Mouse (Mus musculus) MEL (cell line): ENCODE measurements around the gene Nub1. TPM values are rescaled to one million over a fixed set of nuclear protein-coding genes. Genes with fewer than 3 reads are reported as not detected.

ENCODE experiments used
- DNase-seq: peaks from one replicate; pipeline ENCODE4 v3.0.0; 2011; ENCODE audit warnings: low read depth, low spot score
- H3K27ac ChIP-seq: 2 replicates; pipeline ENCODE4 v1.5.1; 2012; ENCODE audit warnings: low read depth, mild to moderate bottlenecking, control low read depth, low read length, moderate library complexity; ENCODE audit not compliant: control insufficient read depth
- H3K27me3 ChIP-seq, 2 experiments: fragments of 150-350 bp in 1 of 2; sonication (generic) in 1 of 2; 2 replicates each; pipeline ENCODE4 v1.6.1; 2012; ENCODE audit warnings: low read length in 2 of 2, mild to moderate bottlenecking in 2 of 2, improper control_type of control experiment in 1 of 2, moderate library complexity in 1 of 2; ENCODE audit not compliant: insufficient read depth in 2 of 2, control insufficient read depth in 1 of 2
- H3K36me3 ChIP-seq, 2 experiments: 2 replicates each; pipeline ENCODE4 v1.6.1; 2012 to 2014; ENCODE audit warnings: low read length in 2 of 2, improper control_type of control experiment in 1 of 2, inconsistent platforms in 1 of 2, mild to moderate bottlenecking in 1 of 2; ENCODE audit not compliant: insufficient read depth in 2 of 2, control insufficient read depth in 1 of 2
- H3K4me1 ChIP-seq, 2 experiments: fragments of 150-350 bp in 1 of 2; sonication (generic) in 1 of 2; 2 replicates each; pipeline ENCODE4 v1.6.1; 2012; ENCODE audit warnings: low read length in 2 of 2, improper control_type of control experiment in 1 of 2, mild to moderate bottlenecking in 1 of 2; ENCODE audit not compliant: insufficient read depth in 2 of 2, control insufficient read depth in 1 of 2
- H3K4me3 ChIP-seq, 2 experiments: fragments of 150-350 bp in 1 of 2; sonication (generic) in 1 of 2; 2 replicates each; pipeline ENCODE4 v1.5.1; 2012; ENCODE audit warnings: low read depth in 2 of 2, low read length in 2 of 2, mild to moderate bottlenecking in 2 of 2, moderate library complexity in 2 of 2, control low read depth in 1 of 2, improper control_type of control experiment in 1 of 2; ENCODE audit not compliant: control insufficient read depth in 1 of 2, insufficient read depth in 1 of 2
- H3K79me2 ChIP-seq: 2 replicates; pipeline ENCODE4 v1.6.1; 2012; ENCODE audit warnings: mild to moderate bottlenecking, low read length, moderate library complexity; ENCODE audit not compliant: control insufficient read depth, poor library complexity, insufficient read depth
- H3K9ac ChIP-seq: 2 replicates; pipeline ENCODE4 v1.6.1; 2012; ENCODE audit warnings: low read depth, mild to moderate bottlenecking, control low read depth, low read length, moderate library complexity; ENCODE audit not compliant: control insufficient read depth, poor library complexity, severe bottlenecking
- H3K9me3 ChIP-seq: fragments of 150-350 bp; sonication (generic); replicated peaks from 2 replicates; pipeline ENCODE4 v1.6.1; 2012; ENCODE audit warnings: mild to moderate bottlenecking, low read length, improper control_type of control experiment, moderate library complexity; ENCODE audit not compliant: insufficient read depth
- BHLHE40 ChIP-seq: IDR thresholded peaks from 2 replicates; pipeline ENCODE4 v1.6.1; 2012; ENCODE audit warnings: low read depth, mild to moderate bottlenecking, inconsistent platforms, low read length, improper control_type of control experiment, borderline replicate concordance
- CTCF ChIP-seq, 3 experiments: IDR thresholded peaks in 2 of 3; conservative IDR thresholded peaks in 1 of 3; 2 replicates each; pipeline ENCODE4 v1.5.1; 2011 to 2012; ENCODE audit warnings: low read length in 3 of 3, low read depth in 2 of 3, mild to moderate bottlenecking in 2 of 3, improper control_type of control experiment in 1 of 3, inconsistent platforms in 1 of 3, mixed read lengths in 1 of 3, moderate library complexity in 1 of 3; ENCODE audit not compliant: control insufficient read depth in 1 of 3, insufficient read depth in 1 of 3, poor library complexity in 1 of 3, severe bottlenecking in 1 of 3
- ELF1 ChIP-seq: IDR thresholded peaks from 2 replicates; pipeline ENCODE4 v1.6.1; 2014; ENCODE audit warnings: low read depth, mild to moderate bottlenecking, inconsistent platforms, low read length, improper control_type of control experiment, moderate library complexity
- GABPA ChIP-seq: IDR thresholded peaks from 2 replicates; pipeline ENCODE4 v1.6.1; 2012; ENCODE audit warnings: low read depth, mild to moderate bottlenecking, inconsistent platforms, low read length, improper control_type of control experiment, moderate library complexity
- GATA1 ChIP-seq: IDR thresholded peaks from 2 replicates; pipeline ENCODE4 v1.6.1; 2011; ENCODE audit warnings: low read depth, low read length, improper control_type of control experiment
- HCFC1 ChIP-seq: IDR thresholded peaks from 2 replicates; pipeline ENCODE4 v1.6.1; 2012; ENCODE audit warnings: low read depth, mild to moderate bottlenecking, inconsistent platforms, low read length, improper control_type of control experiment, moderate library complexity
- JUND ChIP-seq: IDR thresholded peaks from 2 replicates; pipeline ENCODE4 v1.6.1; 2011; ENCODE audit warnings: low read depth, mild to moderate bottlenecking, improper control_type of control experiment, low read length
- KAT2A ChIP-seq: conservative IDR thresholded peaks from 2 replicates; pipeline ENCODE4 v1.6.1; 2012; ENCODE audit warnings: low read depth, low read length, improper control_type of control experiment, inconsistent platforms
- MAFK ChIP-seq: IDR thresholded peaks from 2 replicates; pipeline ENCODE4 v1.6.1; 2011; ENCODE audit warnings: low read depth, mild to moderate bottlenecking, low read length, improper control_type of control experiment, borderline replicate concordance
- MAX ChIP-seq: IDR thresholded peaks from 2 replicates; pipeline ENCODE4 v1.6.1; 2011; ENCODE audit warnings: low read length, improper control_type of control experiment
- MAZ ChIP-seq: IDR thresholded peaks from 2 replicates; pipeline ENCODE4 v1.6.1; 2012; ENCODE audit warnings: low read depth, mild to moderate bottlenecking, inconsistent platforms, low read length, improper control_type of control experiment
- MEF2A ChIP-seq: IDR thresholded peaks from 2 replicates; pipeline ENCODE4 v1.6.1; 2014; ENCODE audit warnings: low read depth, mild to moderate bottlenecking, inconsistent platforms, low read length, improper control_type of control experiment; ENCODE audit not compliant: poor library complexity, insufficient replicate concordance, severe bottlenecking; ENCODE audit errors: extremely low read depth
- MYC ChIP-seq: IDR thresholded peaks from 2 replicates; pipeline ENCODE4 v1.6.1; 2011; ENCODE audit warnings: low read depth, mild to moderate bottlenecking, low read length, improper control_type of control experiment, moderate library complexity
- NELFE ChIP-seq: IDR thresholded peaks from 2 replicates; pipeline ENCODE4 v1.6.1; 2011; ENCODE audit warnings: low read depth, low read length, improper control_type of control experiment
- POLR2A ChIP-seq, 2 experiments: IDR thresholded peaks; 2 replicates each; pipeline ENCODE4 v1.6.1; 2011 to 2012; ENCODE audit warnings: low read length in 2 of 2, mild to moderate bottlenecking in 2 of 2, control low read depth in 1 of 2, improper control_type of control experiment in 1 of 2, low read depth in 1 of 2, moderate library complexity in 1 of 2; ENCODE audit not compliant: control insufficient read depth in 1 of 2, insufficient read depth in 1 of 2, poor library complexity in 1 of 2
- POLR2AphosphoS5 ChIP-seq: IDR thresholded peaks from 2 replicates; pipeline ENCODE4 v1.6.1; 2012; ENCODE audit warnings: low read depth, borderline replicate concordance, mild to moderate bottlenecking, inconsistent platforms, low read length, moderate library complexity, mixed read lengths
- RAD21 ChIP-seq: IDR thresholded peaks from 2 replicates; pipeline ENCODE4 v1.6.1; 2011; ENCODE audit warnings: mild to moderate bottlenecking, low read depth, low read length, improper control_type of control experiment
- SMC3 ChIP-seq: IDR thresholded peaks from 2 replicates; pipeline ENCODE4 v1.6.1; 2011; ENCODE audit warnings: low read depth, low read length, improper control_type of control experiment
- USF1 ChIP-seq: IDR thresholded peaks from 2 replicates; pipeline ENCODE4 v1.6.1; 2014; ENCODE audit warnings: low read depth, mild to moderate bottlenecking, inconsistent platforms, low read length, improper control_type of control experiment, moderate library complexity
- USF2 ChIP-seq, 2 experiments: IDR thresholded peaks; 2 replicates each; pipeline ENCODE4 v1.6.1; 2011 to 2012; ENCODE audit warnings: improper control_type of control experiment in 2 of 2, low read length in 2 of 2, borderline replicate concordance in 1 of 2, inconsistent platforms in 1 of 2, low read depth in 1 of 2, mild to moderate bottlenecking in 1 of 2; ENCODE audit not compliant: insufficient read depth in 1 of 2
- ZC3H11A ChIP-seq: IDR thresholded peaks from 2 replicates; pipeline ENCODE4 v1.6.1; 2012; ENCODE audit warnings: low read depth, mild to moderate bottlenecking, inconsistent platforms, low read length, improper control_type of control experiment
- polyA plus RNA-seq, 2 experiments: library from polyadenylated mRNA; stranded (reverse) in 1 of 2; unstranded in 1 of 2; fragments of >175 nt in 1 of 2; fragments of >200 nt in 1 of 2; gene quantifications; 2 replicates each; pipeline versions ENCODE4 v1.2.1 to v1.2.4; 2012; ENCODE audit warnings: low replicate concordance in 2 of 2, low read depth in 1 of 2; ENCODE audit not compliant: insufficient read length in 2 of 2, insufficient read depth in 1 of 2, missing spikeins in 1 of 2
- total RNA-seq: library from RNA; depleted of rRNA; stranded (reverse); fragments of 300-350 nt; gene quantifications from 2 replicates; pipeline ENCODE4 v1.2.3, GENCODE M21; 2012

Gene Nub1
- total and polyA plus RNA-seq, 3 experiments = 38.3 to 59.6 TPM; not detected in 1

- TF ChIP-seq KAT2A (no peak), NELFE (no peak), GATA1 (no peak), SMC3 (no peak), BHLHE40 (no peak), ELF1 (no peak), GABPA (no peak), MAZ (no peak), MAFK (no peak), MAX (no peak), ZC3H11A (no peak), MEF2A (no peak), MYC (no peak)
- Histone ChIP-seq H3K36me3 (no peaks in the 10 kb centered on the region), H3K4me1 (no peaks in the 10 kb centered on the region), H3K27me3 (peaks cover 16 to 21% of the 10 kb centered on the region in 2 experiments), H3K79me2 (no peaks in the 10 kb centered on the region), H3K27ac (no peak overlapping the region), H3K9me3 (no peaks in the 10 kb centered on the region), H3K9ac (no peak overlapping the region), H3K4me3 (no peak overlapping the region)
- no peak for DNase-seq
Observed at GRCm38 (mm10) chr5:24737595-24737994, 52.3 kb downstream of the Nub1 start.

- Histone ChIP-seq H3K27me3 (peaks cover 16 to 26% of the 10 kb centered on the region in 2 experiments), H3K36me3 (no peaks in the 10 kb centered on the region), H3K27ac (no peak overlapping the region), H3K9ac (no peak overlapping the region), H3K4me1 (no peaks in the 10 kb centered on the region), H3K4me3 (no peak overlapping the region), H3K9me3 (no peaks in the 10 kb centered on the region), H3K79me2 (no peaks in the 10 kb centered on the region)
- TF ChIP-seq POLR2AphosphoS5 (no peak), ELF1 (no peak), HCFC1 (no peak)
- no peak for DNase-seq
Observed at GRCm38 (mm10) chr5:24738517-24738916, 53.2 kb downstream of the Nub1 start.

GRCm38 (mm10) chr5:24739141-24739753 lies 53.9 kb downstream of the Nub1 start:
- no peak for TF ChIP-seq RAD21
- TF ChIP-seq ELF1 = no peak
- TF ChIP-seq CTCF (IDR thresholded peaks at IDR 0.05 in 2 of 3, conservative IDR thresholded peaks at IDR 0.05 in 1 of 3; ENCODE audit: control insufficient read depth in 1 of 3, insufficient read depth in 1 of 3, low read depth in 2 of 3, low read length in 3 of 3, poor library complexity in 1 of 3, severe bottlenecking in 1 of 3) = no peak
- TF ChIP-seq POLR2A (IDR thresholded peaks at IDR 0.05; ENCODE audit: control insufficient read depth in 1 of 2, insufficient read depth in 1 of 2, low read depth in 1 of 2, low read length in 2 of 2, poor library complexity in 1 of 2) = no peak
- no peak for TF ChIP-seq NELFE
- TF ChIP-seq POLR2AphosphoS5 = no peak
- no peak for TF ChIP-seq JUND
- no peak for TF ChIP-seq USF2 (IDR thresholded peaks at IDR 0.05; ENCODE audit: borderline replicate concordance in 1 of 2, insufficient read depth in 1 of 2, low read depth in 1 of 2, low read length in 2 of 2)
- no peak for TF ChIP-seq USF1
- H3K4me3 ChIP-seq = no peak overlapping the region
- H3K79me2 ChIP-seq = no peaks in the 10 kb centered on the region
- H3K27me3 ChIP-seq = peaks cover 16 to 28% of the 10 kb centered on the region in 2 experiments
- H3K4me1 ChIP-seq = no peaks in the 10 kb centered on the region
- no peak overlapping the region for H3K9ac ChIP-seq
- H3K36me3 ChIP-seq = no peaks in the 10 kb centered on the region
- H3K9me3 ChIP-seq = no peaks in the 10 kb centered on the region
- DNase-seq = no peak
- no peak overlapping the region for H3K27ac ChIP-seq
